Mouse (Mus musculus) WW6 (cell line): ENCODE data around the gene Ubqln4.

ENCODE experiments used
- DNase-seq: peaks from one replicate; pipeline ENCODE4 v3.0.0-alpha.2; 2013; ENCODE audit warnings: low read depth, low spot score

Ubqln4 gene

DNA sequence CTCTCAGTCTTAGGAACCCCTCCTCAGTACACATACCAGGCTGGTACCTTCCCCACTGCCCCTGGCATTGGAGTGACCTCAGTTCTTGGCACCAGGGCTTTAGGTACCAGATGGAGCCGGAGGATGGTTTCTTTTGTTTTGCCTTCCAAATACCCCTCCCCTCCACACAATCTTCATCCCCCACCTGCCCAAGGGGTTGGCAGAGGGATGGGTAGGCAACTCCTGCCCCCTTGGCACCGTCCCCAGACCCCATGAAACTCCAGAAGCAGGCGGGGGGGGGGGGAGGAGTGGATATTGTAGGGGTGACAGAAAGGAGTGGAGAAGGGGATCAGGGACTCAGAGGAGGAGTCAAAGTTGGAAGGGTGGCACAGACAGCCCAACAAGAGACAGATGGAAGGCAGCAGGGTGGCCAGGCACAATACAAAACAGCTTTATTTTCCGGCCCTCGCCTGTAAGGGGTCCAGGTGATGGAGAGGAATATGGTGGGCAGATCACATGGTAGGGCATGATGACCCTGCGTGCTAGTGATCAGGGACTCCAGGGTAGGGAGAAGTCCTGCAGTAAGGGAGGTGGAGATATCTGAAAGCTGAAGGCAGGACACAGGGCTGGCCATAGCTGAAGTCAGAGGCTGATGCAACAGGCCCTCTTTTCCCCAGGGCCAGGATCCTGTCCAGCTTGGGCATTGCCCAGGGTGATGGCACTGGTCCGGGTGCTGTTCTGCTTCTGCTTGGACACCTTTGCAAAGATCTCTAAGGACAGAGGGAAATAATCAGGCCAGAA is 11.7 kb upstream of the Ubqln4 start:
- DNase-seq, result no peak

DNA sequence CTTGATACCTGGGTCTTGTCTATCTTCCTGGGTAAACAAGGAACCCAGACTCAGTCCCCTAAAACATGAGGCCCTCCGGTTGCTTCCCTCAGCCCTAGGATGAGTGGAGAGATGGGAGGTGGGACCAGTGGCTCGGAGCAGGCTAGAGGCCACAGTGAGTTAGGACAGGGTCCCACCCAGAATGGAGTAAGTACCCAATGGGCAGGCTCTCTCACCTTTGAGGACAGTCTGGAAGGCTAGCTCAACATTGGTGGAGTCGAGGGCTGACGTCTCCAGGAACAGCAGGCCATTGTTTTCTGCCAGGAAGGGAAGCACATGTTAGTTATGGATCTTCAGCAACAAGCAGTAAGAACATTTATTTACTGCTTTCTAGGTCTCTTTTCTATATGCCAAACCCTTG is 11.1 kb upstream of the Ubqln4 start:
- no peak for DNase-seq

DNA sequence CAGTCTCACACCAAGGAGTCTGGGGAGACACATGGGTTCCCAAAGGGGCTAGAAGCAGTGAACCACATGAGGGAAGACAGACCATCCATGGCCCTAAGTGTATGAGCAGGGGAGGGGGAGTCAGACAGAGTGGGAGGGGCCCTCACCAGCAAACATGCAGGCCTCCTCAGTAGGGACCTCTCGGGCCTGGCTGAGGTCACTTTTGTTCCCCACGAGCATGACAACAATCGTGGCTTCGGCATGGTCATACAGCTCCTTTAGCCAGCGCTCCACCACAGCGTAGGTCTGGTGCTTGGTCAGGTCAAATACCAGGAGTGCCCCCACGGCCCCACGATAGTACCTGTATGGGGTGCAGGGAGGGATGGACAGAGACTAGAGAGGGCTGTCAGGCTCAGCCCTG is 10.4 kb upstream of the Ubqln4 start:
- no peak for DNase-seq

DNA sequence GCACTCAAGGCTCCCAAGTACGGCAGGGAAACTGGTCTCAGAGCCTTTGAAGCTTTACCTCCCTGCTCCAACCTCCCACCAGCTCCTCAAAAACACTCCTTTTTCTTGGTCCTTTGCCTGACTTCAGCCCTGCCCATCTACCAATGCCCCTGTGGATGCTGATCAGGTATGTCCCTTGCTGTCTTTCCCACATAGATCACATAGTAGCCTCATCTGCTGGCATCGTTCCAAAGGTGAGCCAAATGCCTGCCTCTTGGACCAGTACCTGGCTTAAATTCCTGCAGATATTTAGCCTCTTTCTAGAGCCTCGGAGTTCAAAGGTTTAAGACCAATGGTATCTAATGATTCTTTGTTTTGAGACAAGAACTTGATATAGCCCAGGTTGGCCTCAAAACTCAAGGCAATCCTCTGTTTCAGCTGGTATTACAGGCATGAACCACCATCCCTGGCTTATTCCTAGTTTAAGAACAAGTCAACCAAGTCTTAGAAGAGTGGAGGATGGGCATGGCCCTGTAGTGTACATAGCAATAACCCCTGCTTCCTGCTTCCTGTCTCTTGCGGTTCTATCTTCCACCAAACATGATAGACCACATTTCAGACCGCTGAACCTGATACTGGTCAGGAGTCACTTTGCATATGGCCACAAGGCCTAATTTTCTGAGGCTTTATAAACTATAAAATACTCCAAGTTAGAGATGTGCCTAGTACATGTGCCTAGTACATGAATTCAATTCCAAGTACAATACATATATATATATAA is 9.7 kb upstream of the Ubqln4 start:
- DNase-seq, result no peak

DNA sequence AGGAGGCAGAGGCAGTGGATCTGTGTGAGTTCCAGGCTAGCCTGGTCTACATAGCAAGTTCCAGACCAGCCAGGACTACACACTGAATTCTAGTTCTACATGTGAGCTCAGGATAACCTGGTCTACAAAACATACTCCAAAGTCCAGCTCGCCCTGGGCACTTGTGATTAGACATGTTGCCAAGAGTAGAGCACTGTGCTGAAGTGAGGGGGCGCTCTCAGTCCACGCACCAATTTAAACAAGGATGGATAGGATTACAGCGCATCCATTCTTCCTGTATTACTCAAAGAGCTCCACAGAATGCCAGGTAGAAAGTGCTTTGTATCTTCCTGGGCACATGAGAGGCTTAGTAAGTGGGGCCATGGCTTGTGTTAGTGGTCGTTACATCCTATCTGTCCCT is 9.0 kb upstream of the Ubqln4 start:
- DNase-seq, result no peak

DNA sequence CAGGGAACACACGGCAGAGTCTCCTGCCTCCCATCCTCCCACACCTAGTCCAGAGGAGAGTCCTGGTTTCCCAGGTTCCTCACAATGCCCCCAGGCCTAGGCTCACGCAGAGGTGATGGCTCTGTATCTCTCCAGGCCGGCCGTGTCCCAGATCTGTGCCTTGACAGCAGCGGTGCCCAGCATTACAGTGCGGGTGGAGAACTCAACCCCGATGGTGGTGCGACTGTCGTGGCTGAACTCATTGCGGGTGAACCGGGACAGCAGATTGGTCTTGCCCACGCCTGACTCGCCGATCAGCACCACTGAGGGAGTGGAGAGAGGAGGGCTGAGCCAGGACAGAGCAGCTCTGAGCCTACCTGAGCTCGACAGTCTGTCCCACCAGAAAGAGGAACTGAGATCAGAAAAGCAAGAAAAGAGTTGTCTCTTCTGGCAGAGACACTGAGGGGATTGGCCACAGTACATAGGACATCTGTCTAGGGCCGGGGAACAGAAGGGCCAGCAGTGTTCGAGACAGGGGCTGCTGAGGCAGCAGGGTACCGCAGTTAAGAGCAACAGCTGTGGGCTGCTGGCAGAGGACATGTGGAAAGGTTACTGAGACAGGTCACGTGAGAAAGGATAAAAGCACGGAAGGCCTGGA is 8.5 kb upstream of the Ubqln4 start:
- DNase-seq, result no peak

DNA sequence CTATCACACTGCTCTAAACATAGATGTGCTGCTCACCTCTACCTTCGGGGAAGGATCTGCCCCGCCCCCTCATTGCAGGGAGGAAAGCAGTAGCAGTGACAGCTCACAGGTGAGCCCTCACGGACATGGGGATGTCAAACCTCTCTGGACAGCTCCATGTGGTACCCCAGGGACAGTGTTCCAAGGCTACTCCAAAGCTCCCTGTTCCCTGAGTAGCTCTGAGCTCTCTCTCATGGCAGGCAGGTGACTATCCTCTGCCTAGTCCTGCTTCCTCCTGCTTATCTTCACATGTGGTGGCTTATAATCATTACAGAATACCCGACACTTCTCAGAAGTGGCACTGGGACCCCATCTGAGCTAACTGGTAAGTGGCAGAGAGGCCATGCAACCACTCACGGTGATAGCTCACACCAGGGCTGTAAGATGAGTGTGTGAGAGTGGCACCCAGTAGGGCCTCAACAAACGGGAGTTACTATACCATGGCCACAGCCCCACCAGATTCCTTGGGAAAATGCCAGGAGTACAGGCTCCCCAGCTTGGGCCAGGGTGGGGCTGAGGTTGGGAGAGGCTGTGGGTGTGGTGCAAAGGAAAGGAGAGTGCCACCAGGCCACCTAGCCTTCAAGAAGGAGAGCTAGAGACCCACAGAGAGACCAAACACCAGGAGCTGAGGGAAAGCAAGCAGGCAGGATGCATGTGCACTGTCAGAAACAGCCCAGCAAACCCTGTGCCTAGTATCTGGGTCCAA is 6.7 kb upstream of the Ubqln4 start:
- DNase-seq, result no peak

DNA sequence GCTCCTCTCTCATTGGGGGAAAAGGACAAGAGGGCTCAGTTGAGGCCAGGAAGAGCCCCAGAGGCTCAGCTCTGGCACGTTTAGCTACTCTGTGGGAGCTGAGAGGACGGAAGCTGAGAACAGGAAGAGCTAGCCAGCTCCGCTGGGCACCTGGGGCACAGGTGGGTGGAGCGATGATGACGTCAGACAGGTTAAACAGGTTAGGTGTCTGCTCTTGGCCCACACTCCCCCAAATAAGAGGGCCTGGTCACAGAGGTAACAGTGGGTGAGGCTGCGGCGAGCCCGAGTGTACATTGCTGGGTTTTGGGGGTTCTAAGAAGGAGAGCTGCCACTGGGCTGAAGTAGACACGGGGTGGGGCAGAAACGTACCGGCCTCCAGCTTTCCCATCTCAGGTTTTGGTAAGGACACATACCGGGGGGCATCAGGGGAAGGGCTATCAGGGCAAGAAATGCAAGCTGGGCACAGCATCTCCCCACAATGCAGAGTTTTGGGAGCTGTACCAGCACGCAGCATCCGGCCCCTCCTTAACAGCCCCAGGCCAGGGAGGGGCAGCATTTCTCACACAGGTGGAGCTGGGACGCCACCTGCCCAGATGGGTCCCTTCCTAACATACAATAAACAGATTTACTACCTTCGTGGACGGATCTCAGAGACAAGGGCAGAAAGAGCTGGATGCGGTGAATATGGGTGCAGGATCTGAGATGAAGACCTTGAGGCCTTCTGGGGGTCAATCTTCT is 5.2 kb upstream of the Ubqln4 start, which contains the start of gene Rab25:
Gene Rab25 (minus strand): TSS at position 121 of the 738 bp plus-strand sequence.
- DNase-seq, result no peak

DNA sequence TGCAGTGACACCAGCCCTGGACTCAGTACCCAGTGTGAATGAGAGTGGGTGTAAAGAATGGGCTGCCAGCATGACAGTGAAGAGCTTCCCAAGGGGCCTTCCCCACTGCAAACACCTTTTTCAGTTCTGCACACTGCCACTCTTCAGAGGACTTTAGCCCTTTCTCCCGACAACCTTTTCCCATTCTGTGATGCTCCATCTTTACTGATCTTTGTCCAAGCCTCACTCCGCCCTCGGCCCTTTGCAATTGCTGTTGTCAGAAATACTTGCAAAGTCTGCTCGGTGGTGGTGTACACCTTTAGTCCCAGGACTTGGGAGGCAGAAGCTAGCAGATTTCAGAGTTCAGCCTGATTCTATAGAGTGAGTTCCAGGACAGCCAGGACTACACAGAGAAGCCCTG is 2.0 kb upstream of the Ubqln4 start:
- DNase-seq, result no peak

DNA sequence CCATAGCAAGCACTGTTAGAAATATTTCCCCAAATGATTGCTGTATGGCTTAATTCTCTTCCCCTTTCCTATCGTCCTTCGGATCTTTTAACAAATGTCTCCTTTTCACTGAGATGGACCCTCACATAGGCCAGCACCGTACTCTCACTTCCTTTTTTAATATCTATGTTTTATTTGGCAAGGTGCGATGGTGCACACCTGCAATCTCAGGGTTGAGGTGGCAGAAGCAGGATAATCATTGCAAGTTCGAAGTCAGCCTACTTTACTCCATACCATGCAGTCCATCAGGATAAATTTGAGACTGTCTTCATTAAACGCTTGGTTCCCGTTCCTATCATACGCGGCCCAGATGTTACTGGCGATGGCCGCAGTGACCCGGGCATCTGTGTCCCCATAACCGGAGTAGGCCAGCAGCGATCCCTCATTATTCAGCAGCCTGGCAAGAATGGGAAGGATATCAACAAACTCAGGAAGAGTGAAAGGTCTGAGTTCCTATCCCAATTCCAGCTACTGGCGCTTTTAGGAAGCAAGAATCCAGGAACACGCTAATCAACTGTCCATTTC is 1.4 kb upstream of the Ubqln4 start:
- DNase-seq, result no peak

DNA sequence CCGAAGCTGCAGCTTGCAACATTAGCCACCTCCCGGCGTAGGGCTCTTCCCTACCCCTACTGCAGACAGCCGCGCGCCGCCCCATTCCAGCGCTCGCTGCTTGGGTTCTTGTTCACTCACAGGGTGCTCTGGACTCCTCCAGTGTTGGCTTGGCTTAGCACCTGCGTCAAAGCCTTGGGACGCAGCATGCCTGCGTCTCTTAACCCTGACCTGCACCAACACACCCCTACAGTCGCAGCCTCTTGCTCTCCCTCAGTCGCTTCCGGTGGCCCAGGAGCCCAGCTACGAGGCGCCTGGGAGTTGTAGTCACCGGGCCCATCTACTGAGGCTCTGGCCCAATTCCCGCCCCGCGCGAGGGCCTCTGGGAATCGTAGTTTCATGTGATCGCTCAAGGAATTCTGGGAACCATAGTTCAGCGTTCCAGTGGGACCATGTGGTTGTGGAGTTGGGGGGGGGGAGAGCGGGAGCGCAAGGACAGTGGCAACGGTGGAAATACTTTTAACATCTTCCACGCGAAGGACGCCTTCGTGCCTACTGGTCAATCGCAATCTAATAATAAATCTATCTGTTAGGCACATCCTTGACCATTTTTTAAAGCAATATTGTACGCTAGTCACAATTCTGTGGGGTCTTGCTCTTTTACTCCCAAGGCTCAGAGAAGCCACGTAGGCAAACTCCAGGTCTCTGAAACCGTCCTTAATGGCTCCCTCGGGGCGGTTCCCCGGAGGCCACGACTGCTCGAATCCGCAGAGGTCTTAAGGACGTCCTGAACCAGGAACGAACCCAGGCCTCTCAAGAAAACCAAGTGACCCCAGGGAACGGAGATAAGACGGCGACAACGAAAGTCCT is 658 bp upstream of the Ubqln4 start, which contains the start of gene Lamtor2:
Gene Lamtor2 (minus strand): TSS at position 399 of the 849 bp plus-strand sequence.
- peak; percentile 93 for DNase-seq

DNA sequence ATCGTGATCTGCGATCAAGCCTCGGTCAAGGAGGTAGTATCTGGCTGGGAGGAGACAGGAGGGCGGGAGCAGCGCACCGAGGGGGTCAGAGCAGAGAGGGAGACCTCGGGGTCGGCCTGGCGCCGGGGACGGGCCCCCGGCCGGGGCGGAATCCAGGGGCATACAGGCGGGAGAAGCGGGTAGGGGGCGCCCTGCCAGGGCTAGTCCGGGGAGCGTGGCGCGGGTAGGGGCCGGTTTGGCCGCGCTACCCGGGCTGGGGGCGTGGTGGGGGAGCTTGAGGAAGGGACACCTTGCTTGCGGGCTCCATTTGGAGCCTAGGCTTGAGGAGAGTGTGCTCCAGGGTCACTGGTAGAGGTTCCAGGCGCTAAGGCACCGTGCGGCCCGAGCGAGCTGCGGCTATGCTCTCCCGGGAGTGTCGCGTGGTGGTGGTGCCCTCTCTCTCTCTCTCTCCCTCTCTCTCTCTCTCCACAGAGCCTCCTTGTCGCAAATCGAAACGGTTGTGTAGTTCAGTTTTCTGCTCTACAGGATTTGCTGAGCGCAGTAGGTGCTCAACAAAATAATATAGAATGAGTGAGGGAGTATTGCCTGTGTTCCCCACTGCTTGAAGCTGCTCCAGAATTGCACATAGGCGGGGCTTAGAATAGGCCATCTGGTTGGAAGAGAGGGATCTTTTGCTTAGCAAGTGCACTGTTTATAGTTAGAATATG is 475 bp downstream of the Ubqln4 start:
- DNase-seq, result no peak

DNA sequence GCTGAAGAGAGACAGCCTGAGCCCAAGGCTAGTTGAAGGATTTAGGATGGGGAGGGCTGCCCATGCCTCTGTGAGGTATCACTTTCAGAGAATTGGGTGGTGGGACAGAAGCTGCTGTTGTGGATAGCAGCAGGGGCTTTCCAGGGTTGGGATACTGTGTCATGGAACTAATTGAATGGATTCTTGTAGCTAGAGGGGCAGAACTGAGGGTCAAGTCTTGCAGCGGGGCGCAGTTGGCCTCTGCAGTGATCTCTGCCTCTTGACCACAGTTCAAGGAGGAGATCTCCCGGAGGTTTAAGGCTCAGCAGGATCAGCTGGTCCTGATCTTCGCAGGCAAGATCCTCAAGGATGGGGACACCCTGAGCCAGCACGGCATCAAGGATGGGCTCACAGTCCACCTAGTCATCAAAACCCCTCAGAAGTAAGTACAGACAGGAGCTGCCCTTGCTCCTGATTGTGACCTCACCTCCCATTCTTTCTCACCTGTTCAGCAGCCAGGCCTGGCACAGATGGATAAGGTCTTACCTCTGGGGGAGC is 1.6 kb downstream of the Ubqln4 start:
- DNase-seq, result no peak

DNA sequence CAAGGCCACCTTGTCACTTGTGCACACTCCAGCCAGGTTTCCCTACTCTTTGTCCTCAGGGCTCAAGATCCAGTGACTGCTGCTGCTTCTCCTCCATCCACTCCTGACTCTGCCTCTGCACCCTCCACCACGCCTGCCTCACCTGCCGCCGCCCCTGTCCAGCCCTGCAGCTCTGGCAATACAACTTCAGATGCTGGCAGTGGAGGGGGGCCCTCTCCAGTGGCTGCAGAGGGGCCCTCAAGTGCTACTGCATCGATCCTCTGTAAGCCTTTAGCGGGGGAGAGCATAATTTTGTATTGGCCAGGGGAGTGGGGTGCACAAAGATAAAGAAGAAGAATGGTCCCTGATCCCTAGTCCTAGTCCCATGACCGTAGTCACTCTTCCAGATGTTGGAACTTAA is 2.2 kb downstream of the Ubqln4 start:
- DNase-seq, result no peak

DNA sequence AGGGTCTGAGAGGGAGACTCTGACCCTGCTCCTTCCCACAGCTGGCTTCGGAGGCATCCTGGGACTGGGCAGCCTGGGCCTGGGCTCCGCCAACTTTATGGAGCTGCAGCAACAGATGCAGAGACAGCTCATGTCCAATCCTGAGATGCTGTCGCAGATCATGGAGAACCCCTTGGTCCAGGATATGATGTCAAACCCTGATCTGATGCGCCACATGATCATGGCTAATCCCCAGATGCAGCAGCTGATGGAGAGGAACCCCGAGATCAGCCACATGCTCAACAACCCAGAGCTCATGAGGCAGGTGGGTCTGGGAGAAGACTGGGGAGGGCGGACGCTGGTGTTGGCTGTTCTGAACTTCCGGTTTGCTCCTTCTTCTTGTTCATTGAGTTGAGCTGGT is 3.1 kb downstream of the Ubqln4 start:
- DNase-seq, result no peak

DNA sequence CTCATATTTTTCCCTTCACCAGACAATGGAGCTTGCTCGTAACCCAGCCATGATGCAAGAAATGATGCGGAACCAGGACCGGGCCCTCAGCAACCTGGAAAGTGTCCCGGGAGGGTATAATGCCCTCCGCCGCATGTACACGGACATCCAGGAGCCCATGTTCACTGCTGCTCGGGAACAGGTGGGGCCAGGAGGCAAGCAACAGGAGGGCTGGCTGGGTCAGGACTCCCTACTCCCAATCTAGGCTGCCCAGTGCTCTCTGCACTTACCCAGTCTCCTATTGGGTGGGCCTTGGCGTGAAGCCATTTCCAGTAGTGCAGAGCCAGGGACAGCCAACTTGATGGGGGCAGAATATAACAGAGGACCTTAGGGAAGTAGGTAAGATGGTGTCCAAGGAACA is 6.0 kb downstream of the Ubqln4 start:
- no peak for DNase-seq

DNA sequence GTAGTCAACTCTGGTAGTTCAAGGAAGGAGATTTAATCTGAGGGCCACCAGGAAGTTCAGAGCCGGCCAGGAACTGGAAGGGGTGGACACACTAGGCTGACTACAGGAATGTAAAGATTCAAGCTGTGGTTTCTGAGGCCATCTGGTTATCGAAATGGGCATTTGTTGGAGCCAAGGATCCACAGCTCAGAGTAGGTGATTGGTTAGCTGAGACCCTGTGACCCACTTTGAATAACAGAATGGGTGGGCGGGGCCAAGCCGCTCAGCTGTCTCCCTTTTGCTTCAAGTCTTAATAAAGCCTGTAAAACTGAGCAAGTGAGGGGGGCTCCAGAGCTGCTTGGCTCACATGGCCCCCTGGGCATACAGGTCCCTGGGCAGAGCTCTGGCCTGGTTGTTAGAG is 8.4 kb downstream of the Ubqln4 start:
- DNase-seq, result no peak

DNA sequence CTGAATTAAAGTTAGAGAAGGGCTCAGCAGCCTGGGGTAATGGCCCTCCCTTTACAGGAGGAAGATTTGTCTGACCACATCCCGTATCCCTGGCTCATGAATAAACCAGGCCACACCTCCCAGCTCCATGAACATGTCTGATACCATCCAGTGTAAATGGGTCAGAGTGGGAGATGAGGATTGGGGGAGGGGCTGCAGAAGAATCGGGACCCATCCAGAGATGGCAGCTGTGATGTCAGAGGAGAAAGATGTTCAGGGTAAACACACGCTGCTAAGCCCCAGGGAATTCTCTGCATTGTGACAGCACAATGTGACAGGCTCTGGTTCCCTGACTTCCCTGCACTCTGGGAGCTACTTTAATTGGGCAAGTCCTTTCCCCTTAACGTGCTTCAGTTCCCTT is 9.9 kb downstream of the Ubqln4 start:
- no peak for DNase-seq

DNA sequence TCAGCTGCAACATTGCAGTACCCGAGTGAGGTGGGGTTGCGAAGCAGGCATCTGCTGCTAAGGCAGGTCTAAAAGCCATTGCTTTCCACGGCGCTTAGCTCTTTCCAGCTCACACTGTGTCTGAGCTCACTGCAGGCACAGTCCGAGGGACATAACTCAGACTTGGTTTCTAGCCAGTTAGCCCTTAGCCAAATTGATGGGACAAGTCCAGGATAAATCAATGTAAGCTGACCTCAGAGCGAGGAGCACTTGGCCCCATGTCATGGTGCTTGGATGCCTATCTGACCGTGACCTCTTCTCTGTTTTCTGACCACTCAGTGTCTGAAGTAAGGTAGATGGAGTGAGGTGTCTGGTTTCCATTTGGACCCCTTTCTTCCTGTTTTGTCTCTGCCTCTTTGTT is 10.4 kb downstream of the Ubqln4 start:
- DNase-seq, result no peak
